ENCODE assay signal across 15 mouse cellular contexts in genomic region chr4:132460225-132460624, GRCm38 (mm10).
"Had no signal": no experiment of that assay in that cellular context is flagged by ENCODE, and none has a peak within 500 bp of the region (broad histone marks: within the 10 kb centered on the region; RNA-seq: fewer than 3 reads in every experiment).

No protein-coding gene starts in this region.

- H3K9ac ChIP-seq: lung, embryonic 14.5 days; midbrain, embryonic 12.5 days; neural tube, embryonic 13.5 days; neural tube, embryonic 15.5 days; stomach, embryonic 15.5 days had no signal

- H3K4me3 ChIP-seq: midbrain, embryonic 10.5 days; midbrain, embryonic 12.5 days; myocyte; neural tube, embryonic 13.5 days; neural tube, embryonic 15.5 days; stomach, embryonic 15.5 days had no signal

- H3K27me3 ChIP-seq: midbrain, embryonic 12.5 days; neural tube, embryonic 13.5 days; neural tube, embryonic 15.5 days; stomach, embryonic 15.5 days had no signal

- H3K4me2 ChIP-seq: lung, embryonic 14.5 days; midbrain, embryonic 12.5 days; neural tube, embryonic 13.5 days; neural tube, embryonic 15.5 days; stomach, embryonic 15.5 days had no signal

- H3K27ac ChIP-seq: midbrain, embryonic 10.5 days; midbrain, embryonic 12.5 days; neural tube, embryonic 13.5 days; neural tube, embryonic 15.5 days; stomach, embryonic 15.5 days; stomach, postnatal 0 days had no signal

- ATAC-seq: midbrain, embryonic 16.5 days had no signal

- DNase-seq: lung, embryonic 14.5 days; lung, postnatal 10 days; lung, postnatal 4 days; midbrain, embryonic 14.5 days; right cerebral cortex, postnatal 14 days; thymus, adult 2 months; thymus, postnatal 36 days had no signal

- H3K9me3 ChIP-seq: midbrain, embryonic 10.5 days; midbrain, embryonic 12.5 days; neural tube, embryonic 13.5 days; neural tube, embryonic 15.5 days; stomach, embryonic 15.5 days had no signal
